Mouse (Mus musculus): ENCODE results near the gene Tmem184b. TPM values are rescaled to one million over a fixed set of nuclear protein-coding genes. Genes with fewer than 3 reads are reported as not detected.

Gene Tmem184b
- polyA plus RNA-seq, 1 experiment = 110 TPM

- TF ChIP-seq MYOD1 (IDR thresholded peaks at IDR 0.05; ENCODE audit: control insufficient read depth in 1 of 3, insufficient read length in 2 of 3, low read depth in 2 of 3) (no peak), CEBPB (IDR thresholded peaks at IDR 0.05; ENCODE audit: insufficient read depth, poor library complexity, severe bottlenecking) (no peak), POLR2A (IDR thresholded peaks at IDR 0.05; ENCODE audit: insufficient read length, low read depth) (no peak), MAX (IDR thresholded peaks at IDR 0.05; ENCODE audit: low read depth) (no peak)
- Histone ChIP-seq H3K79me2 (ENCODE audit: control insufficient read depth, insufficient read depth) (peaks cover 5% of the 10 kb centered on the region), H3K36me3 (ENCODE audit: control insufficient read depth, insufficient read depth) (no peaks in the 10 kb centered on the region), H3K27me3 (ENCODE audit: control insufficient read depth, insufficient read depth, insufficient read length) (no peaks in the 10 kb centered on the region), H3K4me2 (ENCODE audit: low read depth) (no peak overlapping the region), H3ac (ENCODE audit: control insufficient read depth, insufficient read length) (no peak overlapping the region), H3K4me3 (no peak overlapping the region)
Measured at GRCm38 (mm10) chr15:79329979-79330363, 73.4 kb downstream of the Tmem184b start.

- no peak for TF ChIP-seq E2F4 (IDR thresholded peaks at IDR 0.05; ENCODE audit: insufficient read depth)
- H3K27me3 ChIP-seq (ENCODE audit: control insufficient read depth, insufficient read depth, insufficient read length) = no peaks in the 10 kb centered on the region
- no peak overlapping the region for H3K4me3 ChIP-seq
- H3ac ChIP-seq (ENCODE audit: control insufficient read depth, insufficient read length) = no peak overlapping the region
- H3K4me2 ChIP-seq (ENCODE audit: low read depth) = no peak overlapping the region
- peaks cover 10% of the 10 kb centered on the region for H3K79me2 ChIP-seq (ENCODE audit: control insufficient read depth, insufficient read depth)
- no peaks in the 10 kb centered on the region for H3K36me3 ChIP-seq (ENCODE audit: control insufficient read depth, insufficient read depth)
Measured at GRCm38 (mm10) chr15:79329346-79329978, 73.9 kb downstream of the Tmem184b start.

- peak overlapping the region; percentile 72 for H3K4me3 ChIP-seq
- peaks cover 10% of the 10 kb centered on the region for H3K79me2 ChIP-seq (ENCODE audit: control insufficient read depth, insufficient read depth)
- H3K27me3 ChIP-seq (ENCODE audit: control insufficient read depth, insufficient read depth, insufficient read length) = no peaks in the 10 kb centered on the region
- TF ChIP-seq TCF12 (IDR thresholded peaks at IDR 0.05; ENCODE audit: insufficient read depth, poor library complexity, severe bottlenecking) (no peak), MYOG (IDR thresholded peaks at IDR 0.05; ENCODE audit: control insufficient read depth in 1 of 3, insufficient read depth in 1 of 3, insufficient read length in 2 of 3, low read depth in 2 of 3) (no peak), MYOD1 (IDR thresholded peaks at IDR 0.05; ENCODE audit: control insufficient read depth in 1 of 3, insufficient read length in 2 of 3, low read depth in 2 of 3) (no peak), POLR2A (IDR thresholded peaks at IDR 0.05; ENCODE audit: insufficient read length, low read depth) (no peak), SRF (IDR thresholded peaks at IDR 0.05; ENCODE audit: control insufficient read depth, insufficient read length, low read depth) (no peak), REST (IDR thresholded peaks at IDR 0.05; ENCODE audit: insufficient read depth, insufficient read length) (no peak), E2F4 (IDR thresholded peaks at IDR 0.05; ENCODE audit: insufficient read depth) (no peak), CEBPB (IDR thresholded peaks at IDR 0.05; ENCODE audit: insufficient read depth, poor library complexity, severe bottlenecking) (no peak), MAX (IDR thresholded peaks at IDR 0.05; ENCODE audit: low read depth) (no peak), USF1 (IDR thresholded peaks at IDR 0.05; ENCODE audit: low read depth) (no peak), TCF3 (IDR thresholded peaks at IDR 0.05; ENCODE audit: insufficient read length, low read depth) (no peak), POLR2AphosphoS2 (IDR thresholded peaks at IDR 0.05; ENCODE audit: insufficient read length, low read depth) (no peak)
- no peak overlapping the region for H3ac ChIP-seq (ENCODE audit: control insufficient read depth, insufficient read length)
- H3K4me2 ChIP-seq (ENCODE audit: low read depth) = peak overlapping the region; percentile 100
- no peaks in the 10 kb centered on the region for H3K36me3 ChIP-seq (ENCODE audit: control insufficient read depth, insufficient read depth)
Measured at GRCm38 (mm10) chr15:79328939-79329275, 74.5 kb downstream of the Tmem184b start.

- peak within 1 kb of the TSS; percentile 72 for H3K4me3 ChIP-seq
- peaks cover 10% of the 10 kb centered on the region for H3K79me2 ChIP-seq (ENCODE audit: control insufficient read depth, insufficient read depth)
- no peaks in the 10 kb centered on the region for H3K27me3 ChIP-seq (ENCODE audit: control insufficient read depth, insufficient read depth, insufficient read length)
- TF ChIP-seq POLR2AphosphoS2 (IDR thresholded peaks at IDR 0.05; ENCODE audit: insufficient read length, low read depth) (peak; percentile 85), TCF3 (IDR thresholded peaks at IDR 0.05; ENCODE audit: insufficient read length, low read depth) (no peak), CEBPB (IDR thresholded peaks at IDR 0.05; ENCODE audit: insufficient read depth, poor library complexity, severe bottlenecking) (no peak), POLR2A (IDR thresholded peaks at IDR 0.05; ENCODE audit: insufficient read length, low read depth) (peak; percentile 82), TCF12 (IDR thresholded peaks at IDR 0.05; ENCODE audit: insufficient read depth, poor library complexity, severe bottlenecking) (no peak), MAX (IDR thresholded peaks at IDR 0.05; ENCODE audit: low read depth) (peak; percentile 76), USF1 (IDR thresholded peaks at IDR 0.05; ENCODE audit: low read depth) (peak; percentile 85), MYOD1 (IDR thresholded peaks at IDR 0.05; ENCODE audit: control insufficient read depth in 1 of 3, insufficient read length in 2 of 3, low read depth in 2 of 3) (peak in 2 of 3 experiments; percentile 3 to 33), SRF (IDR thresholded peaks at IDR 0.05; ENCODE audit: control insufficient read depth, insufficient read length, low read depth) (peak; percentile 90)
- peak within 1 kb of the TSS; percentile 39 for H3ac ChIP-seq (ENCODE audit: control insufficient read depth, insufficient read length)
- H3K4me2 ChIP-seq (ENCODE audit: low read depth) = peak within 1 kb of the TSS; percentile 100
- no peaks in the 10 kb centered on the region for H3K36me3 ChIP-seq (ENCODE audit: control insufficient read depth, insufficient read depth)
Measured at GRCm38 (mm10) chr15:79328058-79328938, 75.1 kb downstream of the Tmem184b start, which contains the start of gene Pla2g6. Gene Pla2g6 (minus strand): TSS chr15:79328390.

Data from myocyte (in vitro differentiated cells).